Mouse (Mus musculus) induced T-regulatory cell, adult 2 months (primary cell): ENCODE measurements around the gene March11.

ENCODE experiments used
- DNase-seq: peaks from one replicate; pipeline ENCODE4 v3.0.0-alpha.2; 2012; ENCODE audit warnings: low read depth

The March11 gene

DNA sequence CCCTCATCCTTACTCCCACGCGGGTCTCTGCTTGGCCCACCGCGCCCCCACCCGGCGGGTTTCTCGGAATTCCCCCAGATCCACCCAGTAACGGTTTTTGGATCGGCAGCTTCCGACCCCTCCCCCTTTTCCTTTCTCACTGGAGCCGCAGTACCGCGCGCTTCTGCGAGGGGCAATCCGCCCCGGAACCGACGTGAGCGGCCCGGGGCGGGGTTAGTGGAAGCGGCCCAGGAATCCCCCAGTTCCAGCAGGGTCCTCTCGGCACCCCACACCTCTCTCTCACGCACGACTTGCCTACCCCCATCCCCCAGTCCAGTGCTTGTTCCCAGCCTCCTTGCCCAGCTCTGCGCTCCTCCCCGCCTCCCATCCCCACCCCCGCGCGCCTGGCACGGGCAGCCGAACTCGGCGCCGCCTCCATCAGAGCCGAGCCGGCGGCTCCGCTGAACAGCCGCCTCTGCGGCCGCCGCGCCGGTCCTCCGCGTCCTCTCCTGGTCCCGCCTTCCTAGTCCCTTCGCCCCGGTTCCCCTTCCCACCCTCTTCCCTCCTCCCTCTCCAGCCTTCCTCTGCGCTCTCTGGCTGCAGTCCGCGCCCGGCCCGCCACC is at the start of gene March11:
March11 (plus strand) TSS at position 420 of the 602 bp plus-strand sequence.
- no peak for DNase-seq

DNA sequence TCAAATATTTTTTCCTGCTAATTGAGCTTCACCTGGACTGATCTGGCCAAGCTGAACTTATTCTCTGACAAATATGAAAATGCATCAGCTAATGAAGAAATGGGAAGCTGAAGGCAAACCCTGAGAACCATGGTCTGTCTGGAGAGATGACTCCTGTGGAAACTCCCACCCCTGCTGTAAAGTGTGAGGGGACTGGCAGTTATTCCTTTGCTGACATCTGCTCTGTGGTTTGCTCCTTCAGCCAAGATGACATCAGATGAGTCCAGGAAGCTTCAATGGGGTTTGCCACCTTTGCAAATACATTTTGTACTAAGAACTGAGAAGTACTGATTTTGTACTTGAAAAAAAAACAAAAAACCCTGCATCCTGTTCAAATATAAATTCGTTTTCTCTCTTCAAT is 46.5 kb upstream of the March11 start:
- DNase-seq = no peak

DNA sequence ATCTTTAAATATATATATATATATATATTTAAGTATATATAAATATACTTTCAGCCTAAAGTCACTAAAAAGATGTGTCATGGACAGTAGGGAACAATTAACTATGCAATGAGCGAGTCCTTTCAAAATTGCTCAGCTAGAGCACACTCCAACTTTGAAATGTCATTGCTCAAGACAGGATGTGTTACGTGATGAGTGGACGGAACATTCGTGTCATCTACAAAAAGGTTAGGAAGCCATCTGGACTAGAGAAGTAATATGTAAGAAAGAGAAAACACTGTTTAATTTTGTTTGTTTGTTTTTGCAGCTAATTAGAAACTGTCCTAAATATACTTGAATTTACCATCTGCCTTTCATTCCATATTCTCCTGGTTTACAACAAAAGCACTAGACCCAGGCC is 39.3 kb upstream of the March11 start:
- DNase-seq = no peak

DNA sequence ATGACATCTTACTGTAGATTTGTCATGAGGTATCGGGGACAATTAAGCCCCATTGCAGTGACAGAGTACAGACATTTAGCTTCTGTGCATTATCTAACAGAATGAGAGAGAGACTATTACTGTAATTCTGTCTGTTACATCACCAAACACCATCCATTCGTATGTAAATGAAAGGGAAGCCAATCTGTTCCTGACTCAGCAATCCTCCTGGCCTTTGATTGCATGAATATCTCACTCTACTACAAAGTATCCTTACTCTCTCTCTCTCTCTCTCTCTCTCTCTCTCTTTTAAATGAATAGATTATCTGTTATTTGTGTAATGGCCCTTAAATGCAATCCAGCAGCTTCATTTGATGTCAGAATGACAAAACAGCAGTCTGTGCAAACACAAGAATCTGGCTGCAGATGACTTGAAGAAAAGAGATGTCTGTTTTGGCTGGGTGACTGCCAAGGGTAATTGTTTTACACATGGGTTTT is 32.8 kb upstream of the March11 start:
- no peak for DNase-seq

DNA sequence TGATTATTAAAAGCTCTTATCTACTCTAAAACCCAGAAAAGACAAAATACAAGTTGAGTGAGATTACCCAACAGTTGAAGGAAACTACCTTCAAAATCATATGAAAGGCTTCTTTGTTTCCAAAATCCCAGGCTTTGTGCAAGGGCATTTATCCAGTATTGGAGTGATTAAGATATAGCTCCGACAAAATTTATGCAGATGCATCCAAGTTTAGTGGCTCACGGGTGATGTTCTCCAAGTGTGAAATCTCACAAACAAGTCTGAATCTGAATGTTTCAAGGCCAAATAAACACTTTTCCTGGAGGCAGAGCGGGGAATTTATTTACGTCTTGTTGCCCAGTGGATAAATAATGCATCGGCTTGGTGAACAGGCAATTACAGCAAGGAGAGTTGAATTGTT is 32.2 kb upstream of the March11 start:
- no peak for DNase-seq

DNA sequence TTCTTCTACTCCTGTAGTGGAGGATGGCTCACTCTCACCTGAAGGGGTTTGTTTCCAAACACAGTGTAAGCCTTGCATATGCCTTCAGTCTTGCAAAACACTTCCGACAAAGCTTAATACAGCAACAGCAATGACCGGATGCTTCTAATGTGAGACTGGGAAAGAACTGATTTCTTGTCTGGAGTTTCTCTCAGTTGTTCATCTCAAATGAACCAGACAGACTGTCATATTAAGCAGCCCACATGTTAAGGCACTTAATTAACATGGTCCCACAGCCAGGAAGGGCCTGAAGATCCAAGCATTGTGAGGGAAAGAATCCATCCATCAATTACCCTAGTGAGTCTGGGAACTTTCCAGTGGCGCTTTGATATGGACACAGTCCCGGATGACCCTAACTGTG is 17.0 kb upstream of the March11 start:
- no peak for DNase-seq

DNA sequence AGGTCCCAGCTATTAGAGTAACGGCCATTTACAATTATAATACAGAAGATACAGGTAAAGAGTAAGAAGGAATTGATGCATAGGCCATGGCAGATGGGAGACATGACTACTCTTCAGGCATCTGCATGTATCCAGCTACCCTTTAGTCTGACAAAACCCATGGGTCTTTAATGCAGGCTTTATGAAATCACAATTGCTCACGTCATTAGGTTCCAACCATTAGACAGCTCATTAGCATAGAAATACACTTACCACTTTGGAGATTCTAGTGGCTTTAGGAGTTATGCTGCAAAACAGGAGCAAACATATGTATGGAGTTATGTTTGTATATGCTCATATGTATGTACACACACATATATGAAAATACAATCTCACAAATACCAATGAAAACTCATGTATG is 16.0 kb upstream of the March11 start:
- no peak for DNase-seq

DNA sequence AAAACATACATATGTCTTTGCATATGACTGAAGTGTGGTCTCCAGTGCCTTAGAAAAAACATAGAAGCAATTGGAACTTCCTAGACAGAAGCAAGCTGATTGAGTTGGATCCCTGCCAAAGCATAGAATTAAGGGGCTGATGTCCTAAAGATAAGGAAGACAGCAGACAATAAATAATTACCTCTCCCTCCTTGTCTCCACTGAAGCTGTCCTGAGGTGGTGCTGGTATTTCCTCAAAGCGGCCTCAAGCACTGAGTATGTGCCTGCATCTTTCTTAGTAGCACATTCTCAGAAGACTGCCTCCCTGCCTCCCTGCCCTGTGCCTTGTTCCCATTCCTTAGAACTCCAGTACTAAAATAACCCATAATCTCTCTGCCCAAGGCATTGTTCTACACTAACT is 15.6 kb upstream of the March11 start:
- DNase-seq = no peak

DNA sequence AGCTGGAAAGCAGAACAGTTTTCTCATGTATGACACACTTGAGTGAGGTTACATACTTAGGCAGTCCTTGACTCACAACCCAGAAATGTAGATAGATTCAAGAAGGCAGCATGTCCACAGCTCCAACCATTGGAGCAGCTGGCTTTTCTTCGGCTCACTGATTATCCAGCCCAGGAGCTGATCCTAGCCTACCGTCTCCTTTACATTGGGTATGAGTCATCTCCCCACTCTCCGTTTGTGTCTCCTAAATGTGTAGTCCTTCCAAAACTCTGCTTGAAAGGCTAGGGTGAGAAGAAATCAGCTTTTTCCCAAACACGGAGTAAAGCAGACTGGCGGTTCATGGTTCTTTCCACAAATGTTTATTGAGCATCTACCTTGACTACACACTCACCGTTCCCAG is 10.2 kb upstream of the March11 start:
- DNase-seq = no peak

DNA sequence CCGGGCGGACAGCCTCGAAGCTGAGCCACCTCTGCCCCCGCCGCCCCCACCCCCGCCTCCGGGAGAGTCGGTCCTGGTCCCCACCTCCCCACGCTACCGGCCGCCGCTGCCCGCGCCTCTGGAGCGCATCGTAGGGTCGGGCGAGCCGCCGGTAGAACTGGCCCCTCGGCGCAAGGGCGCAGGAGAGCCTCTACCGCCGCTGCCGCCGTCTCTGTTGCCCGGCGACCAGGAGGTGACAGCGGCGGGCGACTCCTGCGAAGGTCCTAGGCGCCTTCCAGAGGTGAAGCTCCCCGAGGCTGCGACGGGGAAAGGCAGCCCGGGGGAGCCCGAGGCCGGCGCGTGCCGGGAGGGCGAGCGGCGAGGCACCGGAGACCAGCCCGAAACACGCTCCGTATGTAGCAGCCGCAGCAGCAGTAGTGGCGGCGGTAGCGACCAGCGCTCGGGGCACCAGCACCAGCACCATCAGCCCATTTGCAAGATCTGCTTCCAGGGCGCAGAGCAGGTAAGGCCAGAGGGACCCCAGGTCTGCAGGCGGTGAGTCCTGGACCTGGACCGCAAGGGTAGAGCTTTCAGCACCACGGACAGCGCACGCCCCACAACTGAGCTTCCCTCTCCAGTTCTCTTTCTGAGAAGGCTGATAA is 563 bp downstream of the March11 start:
- peak; percentile 34 for DNase-seq

DNA sequence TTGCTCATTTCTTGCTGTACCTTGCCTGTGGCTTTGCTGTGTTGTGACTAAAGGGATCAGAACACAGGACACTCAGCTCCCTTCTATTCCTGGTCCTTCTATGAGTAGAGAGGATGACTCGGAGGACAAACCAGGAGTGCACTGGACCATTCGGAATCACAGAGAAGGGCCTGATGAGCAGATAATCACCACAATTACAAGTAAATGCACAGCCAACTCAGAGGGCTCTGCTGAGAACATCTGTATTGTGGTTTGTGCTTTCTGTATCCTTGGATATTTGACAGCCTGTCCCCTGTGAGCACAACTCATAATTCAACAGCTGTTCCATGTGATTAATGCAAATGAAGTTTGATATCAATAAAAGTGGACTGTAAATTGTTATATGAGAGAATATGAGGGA is 11.0 kb downstream of the March11 start:
- DNase-seq = no peak

DNA sequence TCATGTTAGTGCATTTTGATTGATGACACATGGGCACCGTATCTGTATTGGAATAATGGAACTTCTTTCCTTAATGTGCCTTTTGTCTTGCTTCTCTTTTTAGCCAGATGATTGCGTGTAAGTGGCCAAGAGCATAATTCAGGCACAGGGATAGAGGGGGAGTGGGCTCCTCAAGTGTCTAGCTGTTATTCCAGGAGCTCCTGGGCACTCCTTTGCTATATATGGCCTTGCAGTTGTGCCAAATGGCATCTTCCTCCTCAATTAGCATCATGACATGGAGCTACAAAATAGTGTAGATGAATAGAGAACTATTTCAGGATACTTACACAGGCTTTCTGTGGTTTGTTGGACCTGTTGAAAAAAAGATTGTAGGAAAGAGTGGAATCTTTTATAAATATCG is 11.6 kb downstream of the March11 start:
- DNase-seq = no peak

DNA sequence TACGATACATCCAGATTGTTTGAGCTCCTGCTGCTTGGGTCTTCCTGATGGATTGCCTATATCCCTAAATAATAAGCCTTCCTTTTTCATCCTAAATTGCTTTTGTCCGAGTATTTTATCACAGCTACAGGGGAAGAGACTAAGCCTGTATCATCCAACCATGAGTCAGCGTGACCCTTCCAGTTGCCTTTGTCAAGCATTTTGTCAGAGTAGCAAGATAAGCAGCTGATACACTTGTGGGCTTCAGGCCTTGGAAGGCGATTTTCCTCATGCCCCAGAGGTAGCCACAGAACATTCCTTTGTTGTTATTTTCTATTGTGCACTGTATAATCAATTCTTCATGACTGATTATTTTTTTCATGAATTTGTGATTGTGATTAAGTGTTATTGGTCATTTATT is 14.0 kb downstream of the March11 start:
- DNase-seq = no peak

DNA sequence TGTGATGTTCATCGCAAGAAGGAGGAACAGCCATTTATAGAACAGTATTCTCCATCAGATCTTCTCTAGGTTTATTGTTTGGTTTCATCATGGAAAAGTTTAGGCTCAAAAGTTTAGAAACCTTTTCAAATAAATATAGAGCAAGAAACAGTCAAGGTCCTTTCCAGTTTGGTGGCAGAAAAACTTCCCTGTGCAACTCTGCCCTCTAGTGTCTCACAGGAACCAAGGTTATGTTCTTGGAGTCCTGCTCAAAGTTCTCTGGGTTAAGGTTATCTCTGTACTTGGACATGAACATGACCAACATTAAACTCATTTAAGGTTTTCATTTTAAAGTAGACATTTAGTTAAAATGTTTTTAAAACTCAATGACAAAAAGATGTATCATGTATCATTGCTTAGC is 18.3 kb downstream of the March11 start:
- peak; percentile 8 for DNase-seq

DNA sequence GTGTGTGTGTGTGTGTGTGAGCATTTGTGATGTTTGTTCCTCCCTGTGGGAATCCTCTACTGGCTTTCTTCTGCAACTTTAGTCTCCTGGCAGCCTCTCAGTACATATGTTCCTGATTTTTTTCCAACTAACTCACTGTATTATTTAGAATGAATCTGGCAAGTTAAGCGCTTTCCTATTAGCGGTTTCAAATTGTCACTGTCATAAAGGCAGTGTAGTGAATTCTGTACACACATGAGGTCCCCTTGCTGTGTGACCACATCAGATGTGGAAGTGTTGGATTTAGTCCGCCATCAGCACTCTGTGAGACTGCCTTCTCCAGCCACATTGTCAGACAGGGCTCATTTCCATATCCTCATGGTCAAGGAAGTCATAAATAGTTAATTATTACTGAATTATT is 26.9 kb downstream of the March11 start:
- no peak for DNase-seq

DNA sequence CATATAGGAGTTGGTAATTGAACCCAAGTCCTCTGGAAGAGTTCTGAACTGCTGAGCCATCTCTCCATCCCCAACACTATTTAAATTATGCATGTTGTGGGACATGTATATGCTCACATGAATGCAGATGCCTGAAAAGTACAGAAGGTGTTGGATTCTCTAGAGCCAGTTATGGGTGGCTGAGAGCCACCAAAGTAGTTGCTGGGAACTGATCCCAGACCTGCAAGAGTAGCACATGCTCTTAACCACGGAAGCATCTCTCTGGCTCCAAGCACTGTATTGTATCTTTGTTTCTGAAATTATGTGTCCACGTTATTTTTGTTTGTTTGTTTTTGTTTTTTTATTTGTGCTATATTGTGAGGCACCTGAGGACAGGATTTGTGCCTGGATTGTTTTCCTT is 28.9 kb downstream of the March11 start:
- no peak for DNase-seq

DNA sequence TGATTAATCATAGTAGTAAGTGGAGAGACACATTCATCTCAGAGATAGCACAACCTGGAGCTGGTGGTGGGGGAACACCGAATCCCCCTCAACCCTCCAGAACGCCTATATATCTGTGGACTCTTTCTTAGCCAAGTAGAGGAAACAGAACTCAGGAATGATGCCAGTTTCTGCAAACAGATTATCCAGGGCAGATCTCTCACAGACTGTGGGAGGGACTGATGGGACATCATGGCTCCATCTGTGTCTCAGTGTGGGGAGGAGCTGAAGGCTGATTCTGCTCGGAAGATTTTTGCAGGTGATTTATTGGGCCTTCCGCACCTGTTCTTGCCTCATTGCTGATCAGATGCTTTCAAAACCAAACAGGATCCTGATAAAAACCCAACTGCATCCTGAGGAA is 29.5 kb downstream of the March11 start:
- no peak for DNase-seq

DNA sequence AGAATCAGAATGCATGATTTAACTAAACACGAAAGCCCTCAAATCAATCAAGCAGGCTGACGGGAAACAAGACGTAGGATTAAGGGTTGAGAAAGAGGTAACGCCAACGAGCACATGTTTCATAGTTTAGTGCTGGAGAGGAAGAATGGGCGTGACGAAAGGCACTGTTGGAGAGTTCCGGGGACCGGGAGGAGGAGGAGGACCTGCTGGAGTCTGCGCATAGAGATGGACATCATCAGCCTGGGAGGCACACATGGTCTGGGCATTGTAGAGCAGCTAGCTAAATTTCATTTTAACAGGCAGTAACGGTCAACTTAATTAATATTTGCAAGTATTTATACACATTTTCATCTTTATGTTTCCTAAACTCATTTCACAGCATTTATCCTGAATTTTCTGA is 31.6 kb downstream of the March11 start:
- no peak for DNase-seq

DNA sequence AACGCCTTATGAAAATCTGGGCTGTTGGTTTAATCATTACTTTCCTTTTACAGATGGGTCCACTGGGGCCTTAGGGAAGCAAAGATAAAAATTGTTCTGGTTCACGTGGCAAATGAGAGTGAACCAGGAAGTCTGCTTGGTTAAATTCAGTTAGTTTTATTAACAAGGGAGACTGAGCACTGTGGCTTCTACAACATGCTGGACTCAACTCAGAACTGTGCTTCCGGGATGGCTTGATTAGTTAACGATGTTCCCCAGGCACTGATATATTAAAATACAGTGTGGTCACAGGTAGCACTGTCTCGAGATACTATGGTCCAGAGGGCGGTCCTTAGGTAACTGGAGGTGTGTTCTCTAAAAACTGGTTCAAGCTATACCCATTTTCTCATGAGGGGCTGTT is 32.1 kb downstream of the March11 start:
- no peak for DNase-seq

DNA sequence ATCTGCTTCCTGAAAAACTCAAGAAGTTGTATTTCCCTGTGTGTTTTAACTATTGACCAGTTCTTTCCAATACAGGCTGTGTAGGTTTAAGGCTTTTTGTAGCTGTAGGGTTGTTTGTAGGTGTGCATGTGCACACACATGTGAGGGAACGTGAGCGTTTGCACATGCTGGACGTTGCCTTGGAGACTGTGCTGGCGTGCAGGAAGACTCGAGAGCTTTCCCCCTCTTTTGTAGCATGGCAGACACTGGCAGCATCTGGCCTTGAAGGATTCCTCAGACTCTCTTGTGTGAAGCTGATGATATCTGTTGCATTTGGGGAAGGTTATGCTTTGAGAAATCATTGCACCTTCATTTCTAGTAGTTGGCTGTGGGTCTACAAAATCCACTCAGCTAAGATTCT is 35.5 kb downstream of the March11 start:
- no peak for DNase-seq

DNA sequence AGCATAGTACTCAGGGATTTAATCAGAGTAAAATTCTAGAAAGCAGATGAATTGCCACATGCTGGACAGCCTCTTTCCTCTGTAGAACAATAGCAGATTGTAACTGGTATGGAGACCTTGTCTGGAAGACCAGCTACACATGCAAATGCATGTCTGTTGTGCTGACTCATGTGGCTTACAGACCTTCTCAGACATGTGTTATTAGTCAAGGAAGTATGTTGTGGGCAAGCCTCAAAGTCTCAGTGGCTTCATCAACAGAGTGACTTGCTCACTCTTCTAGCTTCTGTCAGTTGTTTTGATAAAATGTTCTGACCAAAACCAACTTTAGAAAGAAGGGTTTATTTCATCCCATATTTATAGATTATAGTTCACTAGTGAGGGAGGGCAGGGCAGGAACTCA is 44.8 kb downstream of the March11 start:
- DNase-seq = no peak

DNA sequence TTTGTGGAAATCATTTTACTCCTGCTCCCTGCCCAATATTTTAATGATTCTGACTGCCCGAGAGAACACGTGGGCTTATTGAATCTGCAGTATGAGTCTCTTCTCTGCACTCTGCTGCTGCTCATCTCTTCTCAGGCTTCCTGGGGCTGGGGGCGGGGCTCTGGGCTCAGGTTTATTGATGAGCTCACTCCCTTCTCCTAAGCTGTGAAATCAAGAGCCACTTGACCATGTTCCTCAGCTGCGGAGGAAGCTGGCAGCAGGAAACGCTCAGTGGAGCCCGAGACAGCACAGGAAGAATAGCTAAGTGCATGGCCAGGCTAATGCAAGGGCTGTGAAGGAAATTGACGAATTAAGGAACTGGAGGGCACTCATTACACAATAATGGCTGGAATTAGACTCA is 56.5 kb downstream of the March11 start:
- no peak for DNase-seq

DNA sequence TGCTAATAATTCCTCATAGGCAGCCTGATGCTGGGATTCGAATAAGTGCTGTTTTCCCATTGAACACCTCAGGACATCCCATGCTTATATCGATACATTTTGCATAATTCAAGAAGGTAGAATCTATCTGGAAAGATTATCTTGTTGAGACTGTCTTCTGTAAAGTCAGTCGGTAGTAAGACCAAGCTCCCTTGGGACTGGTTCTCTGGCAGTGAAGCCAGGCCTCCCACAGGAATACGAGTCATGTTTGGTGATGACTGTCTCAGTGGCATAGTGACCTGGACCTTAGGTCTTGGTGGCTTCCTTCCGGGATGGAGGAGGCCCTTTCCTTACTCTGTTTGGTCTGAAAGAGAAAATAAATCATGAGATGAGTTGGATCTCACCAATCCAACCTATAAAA is 57.7 kb downstream of the March11 start:
- no peak for DNase-seq

DNA sequence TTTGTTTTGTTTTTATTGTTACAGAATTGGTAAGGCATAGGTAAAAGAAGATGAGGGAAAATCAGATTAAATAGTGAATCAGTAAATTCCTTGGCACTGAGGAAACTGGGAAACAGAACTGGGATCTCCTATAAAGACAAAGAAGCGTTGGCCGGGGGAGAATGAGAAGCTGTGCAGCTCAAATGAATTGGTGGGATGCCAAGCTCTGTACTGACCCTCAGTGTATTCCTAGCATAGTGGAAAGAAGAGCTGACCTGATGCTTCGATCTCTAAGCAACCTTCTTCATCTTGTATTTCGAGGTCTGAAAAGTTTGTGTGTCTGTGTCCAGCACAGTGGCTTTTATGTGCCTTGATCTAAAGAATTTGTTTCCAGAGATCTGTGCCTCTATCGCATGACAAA is 64.9 kb downstream of the March11 start:
- DNase-seq = no peak
